ENCODE assay signal across 17 mouse cellular contexts in genomic region chr19:41591808-41592207, GRCm38 (mm10).
"Had no signal": no experiment of that assay in that cellular context is flagged by ENCODE, and none has a peak within 500 bp of the region (broad histone marks: within the 10 kb centered on the region; RNA-seq: fewer than 3 reads in every experiment).

No protein-coding gene starts in this region.

- H3K36me3 ChIP-seq: limb, embryonic 12.5 days; liver, embryonic 13.5 days; lung, embryonic 15.5 days; midbrain, embryonic 12.5 days; stomach, embryonic 15.5 days had no signal

- H3K4me1 ChIP-seq: limb, embryonic 12.5 days; liver, embryonic 13.5 days; lung, embryonic 15.5 days; midbrain, embryonic 12.5 days had no signal

- H3K9me3 ChIP-seq: limb, embryonic 12.5 days; liver, embryonic 13.5 days; lung, embryonic 15.5 days; megakaryocyte, embryonic 14.5 days; midbrain, embryonic 12.5 days; stomach, embryonic 15.5 days had no signal

- H3K4me3 ChIP-seq: limb, embryonic 12.5 days; liver, embryonic 13.5 days; lung, embryonic 15.5 days; megakaryocyte, embryonic 14.5 days; midbrain, embryonic 12.5 days; stomach, embryonic 15.5 days had no signal

- H3K27me3 ChIP-seq: limb, embryonic 12.5 days; liver, embryonic 13.5 days; lung, embryonic 15.5 days; megakaryocyte, embryonic 14.5 days; midbrain, embryonic 12.5 days; stomach, embryonic 15.5 days had no signal

- H3K27ac ChIP-seq: limb, embryonic 12.5 days; liver, embryonic 13.5 days; lung, embryonic 15.5 days; macrophage; midbrain, embryonic 12.5 days; stomach, embryonic 15.5 days had no signal

- DNase-seq: kidney, postnatal 25 days; layer of hippocampus, postnatal 36 days; liver; liver, embryonic 13.5 days; liver, postnatal 0 days; lung, postnatal 14 days; retina, postnatal 1 day; right cerebral cortex, postnatal 4 days; thymus, adult 2 months; thymus, postnatal 25 days had no signal

- H3K9ac ChIP-seq: limb, embryonic 12.5 days; liver, embryonic 13.5 days; liver, postnatal 0 days; lung, embryonic 15.5 days; midbrain, embryonic 12.5 days; stomach, embryonic 15.5 days had no signal

- H3K4me2 ChIP-seq: limb, embryonic 12.5 days; liver, embryonic 13.5 days; lung, embryonic 15.5 days; midbrain, embryonic 12.5 days; stomach, embryonic 15.5 days had no signal

- ATAC-seq: liver, postnatal 0 days; midbrain, embryonic 16.5 days had no signal
